Mouse (Mus musculus) intestine, embryonic 15.5 days (tissue): Measurements from ENCODE around the gene Carns1. TPM values are rescaled to one million over a fixed set of nuclear protein-coding genes. Genes with fewer than 3 reads are reported as not detected.

ENCODE experiments used
- ATAC-seq: fragments of 200-750 bp; cut with Nextera tagmentation; 2 replicates; pipeline ENCODE4 v1.8.0; 2017; ENCODE audit warnings: moderate TSS enrichment, moderate library complexity
- H3K27ac ChIP-seq: fragments of 300-500 bp; sonication (generic); 2 replicates; pipeline ENCODE4 v1.5.1; 2015; ENCODE audit warnings: mild to moderate bottlenecking, inconsistent platforms
- H3K27me3 ChIP-seq: fragments of 300-500 bp; sonication (generic); replicated peaks from 2 replicates; pipeline ENCODE4 v1.6.1; 2015; ENCODE audit warnings: inconsistent platforms
- H3K36me3 ChIP-seq: fragments of 300-500 bp; sonication (generic); 2 replicates; pipeline ENCODE4 v1.6.1; 2015; ENCODE audit warnings: inconsistent platforms
- H3K4me1 ChIP-seq: fragments of 300-500 bp; sonication (generic); replicated peaks from 2 replicates; pipeline ENCODE4 v1.6.1; 2015; ENCODE audit warnings: inconsistent platforms
- H3K4me2 ChIP-seq: fragments of 300-500 bp; sonication (generic); replicated peaks from 2 replicates; pipeline ENCODE4 v1.6.1; 2015; ENCODE audit warnings: mild to moderate bottlenecking, inconsistent platforms
- H3K4me3 ChIP-seq: fragments of 300-500 bp; sonication (generic); replicated peaks from 2 replicates; pipeline ENCODE4 v1.5.1; 2015; ENCODE audit warnings: inconsistent platforms
- H3K9ac ChIP-seq: fragments of 300-500 bp; sonication (generic); 2 replicates; pipeline ENCODE4 v1.6.1; 2015; ENCODE audit warnings: inconsistent platforms
- H3K9me3 ChIP-seq: fragments of 300-500 bp; sonication (generic); 2 replicates; pipeline ENCODE4 v1.6.1; 2016; ENCODE audit warnings: inconsistent platforms
- WGBS: fragments of 180-500 bp; shearing (Covaris S2); methylation state at CpG from one replicate; pipeline ENCODE4 v1.1.7; 2015; 5-methylcytosine and 5-hydroxymethylcytosine counted together
- polyA plus RNA-seq: library from polyadenylated mRNA; unstranded; fragments of >200 nt; fragmentation: Nextera tagmentation; extraction: Ambion mirVana; gene quantifications from 2 replicates; pipeline ENCODE4 v1.2.1, GENCODE M21; 2015

Carns1 gene
- polyA plus RNA-seq, 1 experiment from 2014 or later, result 1.7 TPM

GRCm38 (mm10) chr19:4214771-4215450, 39.6 kb upstream of the Carns1 start:
- no peaks in the 10 kb centered on the region for H3K36me3 ChIP-seq
- H3K4me1 ChIP-seq, result peaks cover 64% of the 10 kb centered on the region
- H3K4me2 ChIP-seq, result peak overlapping the region; percentile 91
- 0 out of 2 replicates have a peak, but pooled peaks cover 3% of the 10 kb centered on the region for H3K27me3 ChIP-seq
- peak overlapping the region; percentile 97 for H3K9ac ChIP-seq
- H3K27ac ChIP-seq, result peak overlapping the region; percentile 95
- H3K4me3 ChIP-seq, result peak overlapping the region; percentile 87
- WGBS, result under 1% methylated on average over 66 of the region's 81 CpGs
- ATAC-seq, result peak; percentile 44
- H3K9me3 ChIP-seq, result no peaks in the 10 kb centered on the region

GRCm38 (mm10) chr19:4214071-4214770, 38.9 kb upstream of the Carns1 start, which contains the start of the genes Clcf1 and AC109138.7:
Gene Clcf1 (plus strand): TSS chr19:4214238.
Gene AC109138.7 (plus strand): TSS chr19:4214357.
- WGBS, result under 1% methylated on average over 49 of the region's 49 CpGs
- Histone ChIP-seq H3K4me3 (peak within 1 kb of the TSS; percentile 87), H3K9me3 (no peaks in the 10 kb centered on the region), H3K27ac (peak within 1 kb of the TSS; percentile 95), H3K9ac (peak within 1 kb of the TSS; percentile 97), H3K4me2 (peak within 1 kb of the TSS; percentile 91), H3K27me3 (0 out of 2 replicates have a peak, but pooled peaks cover 3% of the 10 kb centered on the region), H3K36me3 (no peaks in the 10 kb centered on the region), H3K4me1 (peaks cover 57% of the 10 kb centered on the region)
- peak; percentile 60 for ATAC-seq

GRCm38 (mm10) chr19:4213524-4213974, 38.3 kb upstream of the Carns1 start:
- H3K4me3 ChIP-seq, result peak overlapping the region; percentile 87
- peak; percentile 34 for ATAC-seq
- no peaks in the 10 kb centered on the region for H3K9me3 ChIP-seq
- H3K27me3 ChIP-seq, result 0 out of 2 replicates have a peak, but pooled peaks cover 3% of the 10 kb centered on the region
- whole genome bisulfite sequencing, result 11% methylated on average over 9 of the region's 9 CpGs
- H3K36me3 ChIP-seq, result no peaks in the 10 kb centered on the region
- peak overlapping the region; percentile 95 for H3K27ac ChIP-seq
- peak overlapping the region; percentile 97 for H3K9ac ChIP-seq
- peak overlapping the region; percentile 91 for H3K4me2 ChIP-seq
- peaks cover 56% of the 10 kb centered on the region for H3K4me1 ChIP-seq

GRCm38 (mm10) chr19:4211891-4212588, 36.8 kb upstream of the Carns1 start:
- 66% methylated on average over 4 of the region's 4 CpGs for WGBS
- Histone ChIP-seq H3K4me1 (peaks cover 42% of the 10 kb centered on the region), H3K27ac (no peak overlapping the region), H3K4me3 (no peak overlapping the region), H3K27me3 (0 out of 2 replicates have a peak, but pooled peaks cover 3% of the 10 kb centered on the region), H3K9me3 (no peaks in the 10 kb centered on the region), H3K4me2 (no peak overlapping the region), H3K36me3 (no peaks in the 10 kb centered on the region), H3K9ac (peak overlapping the region; percentile 5; the same call in 1 of the 2 replicates)
- ATAC-seq, result no peak

- Histone ChIP-seq H3K27ac (no peak overlapping the region), H3K9ac (no peak overlapping the region), H3K4me2 (no peak overlapping the region), H3K4me1 (peaks cover 20% of the 10 kb centered on the region), H3K9me3 (no peaks in the 10 kb centered on the region), H3K36me3 (no peaks in the 10 kb centered on the region), H3K27me3 (peaks cover 3% of the 10 kb centered on the region; the same call in 1 of the 2 replicates), H3K4me3 (no peak overlapping the region)
- ATAC-seq, result no peak
- 67% methylated on average over 5 of the region's 5 CpGs for WGBS
These were observed 33.3 kb upstream of the Carns1 start for GRCm38 (mm10) chr19:4208563-4208962.

GRCm38 (mm10) chr19:4206971-4207370, 31.7 kb upstream of the Carns1 start:
- peaks cover 11% of the 10 kb centered on the region for H3K4me1 ChIP-seq
- H3K27me3 ChIP-seq, result no peaks in the 10 kb centered on the region; the same call in 1 of the 2 replicates
- H3K9me3 ChIP-seq, result no peaks in the 10 kb centered on the region
- H3K4me2 ChIP-seq, result no peak overlapping the region
- WGBS, result 2% methylated on average over 2 of the region's 2 CpGs
- no peak overlapping the region for H3K27ac ChIP-seq
- no peaks in the 10 kb centered on the region for H3K36me3 ChIP-seq
- peak; percentile 61 for ATAC-seq
- no peak overlapping the region for H3K4me3 ChIP-seq
- no peak overlapping the region for H3K9ac ChIP-seq

- Histone ChIP-seq H3K36me3 (no peaks in the 10 kb centered on the region), H3K27ac (no peak overlapping the region), H3K4me1 (peaks cover 23% of the 10 kb centered on the region), H3K4me3 (no peak overlapping the region), H3K27me3 (no peaks in the 10 kb centered on the region; the same call in 1 of the 2 replicates), H3K9me3 (no peaks in the 10 kb centered on the region), H3K9ac (no peak overlapping the region), H3K4me2 (no peak overlapping the region)
- 58% methylated on average over 4 of the region's 4 CpGs for WGBS
- ATAC-seq, result no peak
These were observed 29.6 kb upstream of the Carns1 start for GRCm38 (mm10) chr19:4204889-4205288.

- Histone ChIP-seq H3K27me3 (no peaks in the 10 kb centered on the region; the same call in 1 of the 2 replicates), H3K27ac (no peak overlapping the region), H3K9ac (no peak overlapping the region), H3K4me3 (no peak overlapping the region), H3K4me2 (no peak overlapping the region), H3K9me3 (no peaks in the 10 kb centered on the region), H3K36me3 (peaks cover 5% of the 10 kb centered on the region), H3K4me1 (peaks cover 20% of the 10 kb centered on the region)
- WGBS, result 66% methylated on average over 13 of the region's 13 CpGs
- no peak for ATAC-seq
These were observed 28.5 kb upstream of the Carns1 start for GRCm38 (mm10) chr19:4203604-4204326.

- Histone ChIP-seq H3K27me3 (no peaks in the 10 kb centered on the region; the same call in 1 of the 2 replicates), H3K4me3 (no peak overlapping the region), H3K36me3 (peaks cover 8% of the 10 kb centered on the region), H3K9me3 (no peaks in the 10 kb centered on the region), H3K9ac (no peak overlapping the region), H3K27ac (no peak overlapping the region), H3K4me2 (no peak overlapping the region), H3K4me1 (peaks cover 17% of the 10 kb centered on the region)
- 70% methylated on average over 3 of the region's 3 CpGs for WGBS
- no peak for ATAC-seq
These were observed 27.9 kb upstream of the Carns1 start for GRCm38 (mm10) chr19:4203148-4203547.

- H3K4me3 ChIP-seq, result peak overlapping the region; percentile 56
- peak; percentile 5; the same call in 1 of the 2 replicates for ATAC-seq
- H3K4me2 ChIP-seq, result peak overlapping the region; percentile 91
- no peak overlapping the region for H3K27ac ChIP-seq
- 31% methylated on average over 7 of the region's 7 CpGs for WGBS
- peak overlapping the region; percentile 66 for H3K9ac ChIP-seq
- peaks cover 8% of the 10 kb centered on the region for H3K36me3 ChIP-seq
- H3K4me1 ChIP-seq, result peaks cover 22% of the 10 kb centered on the region
- H3K9me3 ChIP-seq, result no peaks in the 10 kb centered on the region
- H3K27me3 ChIP-seq, result no peaks in the 10 kb centered on the region; the same call in 1 of the 2 replicates
These were observed 26.9 kb upstream of the Carns1 start for GRCm38 (mm10) chr19:4202149-4202548.

GRCm38 (mm10) chr19:4201291-4201909, 26.1 kb upstream of the Carns1 start, which contains the start of gene Rad9a:
Gene Rad9a (minus strand): TSS chr19:4201662.
- H3K36me3 ChIP-seq, result peaks cover 8% of the 10 kb centered on the region
- WGBS, result under 1% methylated on average over 34 of the region's 34 CpGs
- peak within 1 kb of the TSS; percentile 69 for H3K9ac ChIP-seq

More at GRCm38 (mm10) chr19:4201291-4201909, 26.1 kb upstream of the Carns1 start, which contains the start of gene Rad9a:
- Histone ChIP-seq H3K27me3 (no peaks in the 10 kb centered on the region; the same call in 1 of the 2 replicates), H3K27ac (peak within 1 kb of the TSS; percentile 66), H3K4me1 (peaks cover 30% of the 10 kb centered on the region), H3K4me2 (peak within 1 kb of the TSS; percentile 91), H3K4me3 (peak within 1 kb of the TSS; percentile 56), H3K9me3 (no peaks in the 10 kb centered on the region)
- ATAC-seq, result peak; percentile 90
